Mouse (Mus musculus): ENCODE results near the gene Ppp6r3.

Gene Ppp6r3

DNA sequence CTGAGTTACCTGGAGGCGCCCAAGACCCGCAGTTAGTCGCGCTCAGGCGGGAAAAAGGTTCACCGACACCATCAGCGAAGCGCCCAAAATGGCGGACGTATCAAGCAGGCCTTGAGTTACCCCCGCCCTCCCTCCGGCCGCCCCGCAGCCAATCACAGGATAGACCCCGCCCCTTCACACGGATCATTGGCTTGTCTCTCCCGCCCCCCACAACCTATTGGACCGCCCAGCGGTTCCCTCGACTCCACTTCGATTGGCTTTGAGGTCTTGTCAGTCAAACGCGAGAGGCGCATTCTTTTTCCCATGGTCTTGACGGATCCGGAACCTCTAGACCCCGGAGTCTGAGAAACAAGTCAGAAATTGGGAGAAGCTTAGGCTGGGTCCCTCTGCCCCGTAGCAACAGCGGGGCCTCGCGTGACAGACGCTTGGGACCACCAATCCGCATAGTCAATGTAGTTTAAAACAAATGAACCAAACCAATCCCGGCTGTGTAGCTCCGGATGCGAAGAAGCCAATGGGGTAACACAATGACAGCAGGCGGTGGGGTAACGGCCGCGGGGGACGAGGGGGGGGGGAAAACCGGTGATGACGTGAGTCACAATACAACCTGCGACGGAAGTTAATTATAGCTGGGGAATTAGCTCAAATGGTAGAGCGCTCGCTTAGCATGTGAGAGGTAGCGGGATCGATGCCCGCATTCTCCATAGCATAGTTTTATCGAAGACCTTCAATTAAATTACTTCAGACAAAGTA, at the start of gene Ppp6r3:
TSS of gene Ppp6r3 (minus strand) at position 118 of the 753 bp plus-strand sequence.
- DNase-seq: peak; percentile 99

DNA sequence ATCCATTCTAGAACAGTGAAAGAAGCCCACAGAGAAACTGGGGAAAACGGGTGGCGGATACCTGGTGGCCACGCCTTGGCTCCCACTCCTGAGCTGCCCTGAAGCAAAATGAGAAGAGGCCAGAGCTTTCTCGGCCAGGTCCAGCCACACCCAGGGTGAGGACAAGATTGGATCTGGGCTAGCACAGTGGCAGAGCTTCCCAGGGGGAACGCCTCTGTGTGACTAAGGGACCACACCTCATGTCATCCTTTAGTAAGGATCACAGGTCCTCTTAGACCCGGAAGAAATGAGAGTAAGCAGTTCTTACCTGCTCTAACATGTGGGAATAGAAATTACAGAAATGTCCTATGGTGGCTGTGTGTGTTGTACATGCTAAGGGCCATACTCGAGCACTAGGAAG, 49.6 kb upstream of the Ppp6r3 start:
- no peak for DNase-seq

DNA sequence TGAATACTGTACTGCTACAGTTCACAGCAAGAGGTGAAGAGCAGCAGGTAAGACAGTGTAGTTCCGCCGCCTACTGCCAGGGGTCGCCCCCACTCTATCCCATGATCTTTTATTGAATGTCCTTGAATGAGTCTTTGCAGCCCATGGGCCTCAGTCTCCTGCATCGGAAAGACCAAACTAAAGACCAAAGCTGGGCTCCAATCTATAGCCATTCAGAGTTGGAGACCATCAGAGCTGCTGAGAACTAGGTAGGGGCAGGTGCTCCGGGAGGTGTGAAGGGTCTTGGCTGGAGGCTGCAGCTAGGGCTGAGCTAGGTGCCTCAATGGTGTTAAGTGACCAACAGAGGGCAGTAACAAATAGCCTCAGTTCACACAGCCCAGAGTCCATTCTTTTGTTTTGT, 48.3 kb upstream of the Ppp6r3 start:
- DNase-seq: peak; percentile 72 to 80

DNA sequence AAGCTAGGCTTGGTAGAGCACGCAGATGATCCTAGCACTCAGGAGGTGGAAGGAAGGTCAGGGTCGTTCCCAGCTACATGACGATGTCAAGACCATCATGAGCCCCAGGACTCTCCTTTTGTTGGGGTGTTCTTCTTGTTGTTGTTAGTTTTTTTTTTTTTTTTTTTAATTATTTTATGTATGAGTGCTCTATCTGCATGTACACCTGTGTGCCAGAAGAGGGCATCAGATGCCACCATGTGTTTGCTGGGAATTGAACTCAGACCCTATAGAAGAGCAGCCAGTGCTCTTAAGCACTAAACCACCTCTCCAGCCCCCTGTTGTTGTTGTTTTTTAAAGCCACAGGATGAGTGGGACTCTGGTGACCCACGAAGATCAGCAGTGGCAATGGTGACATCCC, 47.7 kb upstream of the Ppp6r3 start:
- no peak for DNase-seq

DNA sequence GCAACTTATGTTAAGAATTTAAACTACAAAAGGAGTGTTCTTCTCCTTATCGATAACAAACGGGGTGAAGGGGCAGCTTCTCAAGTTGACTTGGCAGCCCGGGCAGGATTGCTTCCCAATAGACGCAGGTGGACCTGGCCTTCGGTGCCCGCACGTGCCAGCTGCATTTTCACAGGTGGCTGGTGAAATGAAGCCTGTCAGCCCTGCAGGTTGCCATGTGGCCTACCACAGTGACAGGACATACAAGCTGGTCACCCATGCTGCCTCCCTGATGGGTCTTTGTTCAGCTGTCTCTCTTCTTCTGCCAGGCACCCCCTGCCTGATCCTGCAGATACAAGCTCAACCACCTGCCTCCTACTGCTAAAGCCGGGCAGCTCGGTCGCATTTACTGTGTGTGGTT, 45.3 kb upstream of the Ppp6r3 start:
- DNase-seq: no peak

DNA sequence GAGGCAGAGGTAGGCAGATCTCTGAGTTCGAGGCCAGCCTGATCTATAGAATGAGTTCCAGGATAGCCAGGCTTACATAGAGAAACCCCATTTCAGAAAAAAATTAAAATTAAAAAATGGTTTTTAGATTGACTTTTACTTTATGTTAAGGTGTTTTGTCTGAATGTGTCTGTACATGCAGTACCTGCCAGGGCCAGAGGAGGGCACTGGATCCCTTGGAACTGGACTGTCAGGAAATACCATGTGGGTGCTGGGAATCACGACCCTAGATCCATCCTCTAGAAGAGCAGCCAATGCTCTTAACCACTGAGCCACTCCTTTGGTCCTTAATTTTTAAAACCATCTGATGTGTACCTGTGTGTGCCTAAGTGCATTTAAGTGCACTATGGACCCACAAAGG, 43.8 kb upstream of the Ppp6r3 start:
- DNase-seq: peak in 1 of 2 experiments; percentile 31

DNA sequence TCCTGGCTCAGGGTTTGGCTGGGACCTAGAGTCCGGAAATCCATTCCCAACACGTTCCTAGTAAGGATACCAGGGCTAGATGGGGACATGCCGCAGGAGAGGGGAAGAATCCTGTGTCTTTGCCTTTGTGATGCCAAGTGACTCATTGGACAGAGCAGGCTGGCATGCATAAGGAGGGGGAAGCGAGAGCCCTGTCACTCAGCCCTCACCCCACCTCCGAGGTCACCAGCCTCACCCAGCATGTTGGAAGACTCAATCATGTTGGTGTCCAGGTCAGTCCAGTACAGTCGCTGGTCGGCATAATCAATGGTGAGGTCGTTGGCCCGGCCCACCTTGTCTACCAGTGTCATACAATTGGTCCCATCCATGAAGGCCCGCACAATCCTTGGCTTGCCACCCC, 38.4 kb upstream of the Ppp6r3 start:
- no peak for DNase-seq

DNA sequence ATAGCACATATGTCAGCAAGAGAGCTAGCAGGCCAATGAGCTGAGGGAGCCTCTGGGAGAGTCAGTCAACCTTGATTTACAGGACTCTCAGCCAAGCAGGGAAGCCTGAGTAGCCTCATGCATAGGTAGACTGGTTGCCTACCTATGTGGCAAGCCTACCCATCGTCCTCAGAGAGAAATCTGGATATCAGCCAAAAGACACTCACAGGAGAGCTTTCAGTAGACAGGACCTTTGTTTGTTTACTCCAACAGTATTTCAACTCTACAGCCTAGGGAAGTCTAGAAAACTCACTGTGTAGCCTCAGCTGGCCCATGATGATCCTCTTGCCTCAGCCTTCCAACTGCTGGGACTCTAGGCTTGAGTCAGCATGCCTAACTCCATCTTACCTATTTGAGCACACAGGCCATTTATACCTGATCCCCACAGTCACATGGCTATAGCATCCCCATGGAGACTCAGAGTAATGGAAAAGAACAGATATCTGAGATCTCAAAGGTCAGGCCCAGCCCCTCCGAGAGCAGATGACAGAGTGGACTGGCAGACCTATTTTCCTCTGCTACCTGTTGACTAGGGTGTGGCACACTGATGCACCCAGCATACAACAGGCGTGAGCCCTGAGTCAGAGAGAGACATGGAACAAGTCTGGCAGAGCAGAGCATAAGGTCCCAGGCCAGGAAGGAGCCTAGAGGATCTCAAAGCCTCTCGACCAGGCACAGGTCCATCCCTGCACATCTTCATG, 37.2 kb upstream of the Ppp6r3 start:
- DNase-seq: no peak

DNA sequence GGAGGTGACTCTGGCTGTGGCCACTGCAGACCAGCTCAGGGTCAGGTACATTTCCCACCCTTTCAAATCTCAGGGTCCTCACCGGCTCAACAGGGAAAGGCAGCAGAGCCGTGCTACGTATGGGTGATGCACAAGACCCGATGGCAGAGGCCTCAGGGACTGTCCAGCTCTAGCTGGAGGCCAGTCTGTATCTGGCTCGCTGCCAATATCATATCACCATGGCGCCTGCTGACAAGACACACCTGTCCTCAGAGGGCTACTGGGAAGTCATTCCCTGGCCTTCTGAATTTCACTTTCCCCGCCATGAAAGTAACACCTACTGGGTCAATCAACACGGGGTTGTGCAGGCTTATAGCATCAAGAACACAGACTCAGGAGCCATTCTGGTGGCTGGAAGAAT, 36.2 kb upstream of the Ppp6r3 start:
- DNase-seq: no peak

DNA sequence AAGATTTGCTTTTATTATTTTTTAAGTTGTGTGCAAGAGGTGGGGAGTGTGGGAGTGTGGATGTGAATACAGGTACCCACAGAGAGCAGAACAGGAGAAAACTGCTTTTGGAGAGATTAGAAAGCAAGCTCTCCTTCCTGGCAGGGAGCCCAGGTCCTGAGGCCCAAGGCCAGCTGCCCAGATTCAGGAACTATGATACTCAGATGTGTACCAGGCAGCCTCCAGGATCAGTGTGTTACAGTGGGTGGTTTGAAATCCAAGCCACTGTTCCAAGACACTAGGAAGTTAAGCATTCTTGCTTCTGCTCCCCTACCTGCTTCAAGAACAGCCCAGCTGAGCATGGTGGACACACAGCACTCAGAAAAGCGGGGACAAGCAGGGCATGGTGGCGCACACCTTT, 35.3 kb upstream of the Ppp6r3 start:
- DNase-seq: peak; percentile 59 to 62

DNA sequence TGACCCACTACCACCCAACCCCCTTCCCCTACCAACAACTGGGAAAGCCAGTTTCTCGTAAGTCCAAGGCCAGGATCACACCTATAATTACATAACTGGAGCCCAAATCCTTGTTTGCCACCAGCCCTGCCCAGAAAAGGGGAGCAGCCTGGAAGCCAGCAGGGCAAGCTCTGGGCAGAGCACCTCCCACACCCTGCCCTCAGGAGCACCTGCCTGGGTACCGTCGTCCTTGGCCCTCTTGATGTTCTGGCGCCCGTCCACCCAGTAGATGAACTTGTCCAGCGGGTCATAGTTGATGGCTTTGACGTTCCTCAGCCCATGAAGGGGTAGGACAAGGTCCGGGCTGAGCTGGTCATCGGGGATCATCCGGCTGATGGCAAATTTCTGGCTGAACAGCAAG, 34.3 kb upstream of the Ppp6r3 start:
- peak; percentile 29 to 61 for DNase-seq

DNA sequence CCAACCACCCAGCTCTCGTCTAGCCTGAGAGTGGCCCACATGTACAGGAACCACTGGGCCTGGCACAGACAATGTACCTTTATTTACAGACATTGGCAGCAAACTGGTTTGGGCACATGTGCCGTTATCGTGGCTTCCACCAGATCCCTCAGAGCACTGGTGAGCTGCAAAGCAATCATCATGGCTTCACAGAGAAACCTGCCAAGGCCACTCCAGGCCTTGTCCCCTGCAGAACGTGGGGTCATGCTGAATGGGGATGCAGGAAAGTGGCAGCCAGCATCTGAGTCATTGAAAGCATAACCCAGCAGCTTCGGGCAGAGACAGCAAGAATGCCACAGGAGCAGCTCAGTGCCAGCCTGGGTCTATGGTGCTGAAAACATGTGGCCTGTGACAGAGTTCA, 18.8 kb upstream of the Ppp6r3 start:
- DNase-seq: no peak

DNA sequence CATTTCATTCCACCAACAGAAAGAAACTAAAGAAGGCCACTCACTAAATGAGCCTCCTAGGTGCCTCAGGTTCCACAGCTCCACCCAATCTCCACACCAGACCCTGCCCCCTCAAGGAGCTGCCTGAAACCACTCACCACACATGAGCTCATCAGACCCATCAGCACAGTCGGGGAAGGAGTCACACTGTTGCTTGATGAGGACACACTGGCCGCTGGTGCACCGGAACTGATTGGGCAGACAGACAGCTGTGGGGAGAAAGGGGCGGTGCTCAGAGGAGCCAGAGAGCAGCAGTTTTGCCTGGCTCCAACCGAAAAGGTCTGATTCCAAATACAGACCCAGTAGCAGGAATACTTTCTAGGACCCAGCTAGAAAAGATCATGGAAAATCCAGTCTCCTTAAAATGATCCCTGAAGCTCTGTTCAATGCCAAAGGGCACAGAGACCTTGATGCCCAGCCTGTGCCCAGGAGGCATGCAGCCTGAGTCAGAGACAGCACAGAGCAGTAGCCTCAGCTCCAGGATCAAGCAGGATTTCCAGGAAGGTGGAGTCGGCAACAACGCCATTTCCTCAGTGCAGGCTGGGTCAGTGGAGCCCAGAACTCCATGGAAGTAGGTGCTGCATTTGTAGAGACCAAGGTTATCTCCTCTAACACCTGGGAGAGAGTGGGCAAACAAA, 18.0 kb upstream of the Ppp6r3 start:
- no peak for DNase-seq

DNA sequence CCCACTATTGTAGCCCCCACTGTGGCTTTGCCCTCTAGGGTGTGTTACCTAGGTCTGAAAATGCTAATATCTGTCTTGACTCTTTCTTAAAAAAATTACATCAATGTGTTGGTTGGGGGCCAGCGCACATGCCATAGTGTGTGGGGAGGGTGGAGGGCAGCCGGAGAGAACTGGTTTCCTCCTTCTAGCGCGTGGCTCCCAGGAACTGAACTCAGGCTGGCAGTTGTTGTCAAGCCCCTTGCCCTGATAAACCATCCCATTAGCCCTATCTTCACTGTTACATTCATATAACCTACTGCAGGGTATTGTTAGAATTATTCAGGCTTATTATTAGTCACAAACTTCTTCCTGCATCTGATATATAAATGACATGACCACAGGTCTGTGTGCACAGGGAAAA, 14.4 kb upstream of the Ppp6r3 start:
- DNase-seq: no peak

DNA sequence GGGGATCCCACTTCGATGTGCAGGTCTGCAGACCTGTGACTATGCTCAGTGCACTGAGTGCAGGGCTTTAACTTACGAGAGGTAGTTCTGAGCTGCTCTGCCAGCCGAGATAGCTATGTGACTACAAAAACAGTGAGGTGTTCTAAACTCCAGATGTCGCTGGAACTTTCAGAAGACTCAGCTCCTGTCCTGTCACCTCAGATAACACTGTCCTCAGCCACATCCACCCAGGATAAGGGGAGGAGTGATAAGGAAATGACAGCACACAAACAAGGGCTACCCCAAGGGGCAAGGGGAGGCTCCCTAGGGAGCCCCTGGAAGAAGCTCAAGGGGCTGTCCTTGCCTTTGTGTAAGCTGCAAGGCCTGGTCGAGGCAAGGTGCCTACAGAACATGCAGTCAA, 14.0 kb upstream of the Ppp6r3 start:
- DNase-seq: no peak

DNA sequence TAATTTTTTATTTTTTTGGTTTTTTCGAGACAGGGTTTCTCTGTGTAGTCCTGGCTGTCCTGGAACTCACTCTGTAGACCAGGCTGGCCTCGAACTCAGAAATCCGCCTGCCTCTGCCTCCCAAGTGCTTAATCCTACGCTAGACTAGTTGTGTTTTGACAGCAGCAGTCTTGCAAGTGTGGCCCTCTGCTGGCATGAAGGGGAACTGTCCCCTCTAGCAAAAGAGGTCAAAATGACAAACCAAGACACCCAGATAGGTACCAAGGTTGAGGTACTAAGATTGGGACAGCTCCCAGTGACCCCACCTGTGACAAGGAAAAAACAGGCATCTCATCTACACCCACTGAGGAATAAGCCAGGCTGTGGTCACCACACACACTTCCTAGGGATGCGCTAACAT, 12.2 kb upstream of the Ppp6r3 start:
- peak in 1 of 2 experiments; percentile 56 for DNase-seq

DNA sequence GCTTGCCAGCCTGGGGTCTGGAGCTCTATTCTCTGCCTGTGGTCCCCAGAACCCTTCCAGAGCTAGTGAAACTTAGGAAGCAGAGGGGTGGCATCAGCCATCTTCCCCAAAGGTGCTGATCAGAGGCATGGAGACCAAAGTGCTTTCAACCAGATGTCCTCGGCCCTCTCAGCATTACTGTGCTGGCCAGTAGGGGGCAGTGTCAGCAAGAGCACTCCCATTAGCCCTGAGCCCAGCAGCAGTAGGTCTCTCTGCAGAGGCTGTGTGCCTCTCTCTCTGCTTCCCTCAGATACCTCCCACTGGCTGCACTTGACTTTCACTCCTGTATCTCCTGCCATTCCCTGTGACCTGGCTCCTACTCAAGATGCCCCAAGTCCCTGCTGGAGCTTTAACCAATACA, 11.0 kb upstream of the Ppp6r3 start:
- peak; percentile 66 to 76 for DNase-seq

DNA sequence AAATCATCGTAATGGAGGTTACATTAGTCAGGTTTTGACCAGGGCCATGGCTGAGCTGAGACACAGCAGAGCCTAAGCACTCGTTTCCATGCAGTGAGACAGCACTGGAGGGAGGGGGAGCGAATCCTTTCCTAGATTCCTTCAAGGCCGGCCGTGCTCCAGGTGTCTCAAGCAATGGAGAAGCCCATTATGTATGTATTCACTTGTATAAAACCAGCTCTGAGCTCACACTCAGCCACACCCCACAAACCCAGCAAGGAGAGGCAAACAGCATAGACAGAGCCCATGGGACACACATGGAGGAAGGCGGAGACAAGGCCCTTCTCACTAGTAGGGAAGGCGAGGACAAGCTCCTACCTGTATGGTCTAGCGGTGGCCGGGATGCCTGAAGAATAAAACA, 10.5 kb upstream of the Ppp6r3 start:
- DNase-seq: no peak

DNA sequence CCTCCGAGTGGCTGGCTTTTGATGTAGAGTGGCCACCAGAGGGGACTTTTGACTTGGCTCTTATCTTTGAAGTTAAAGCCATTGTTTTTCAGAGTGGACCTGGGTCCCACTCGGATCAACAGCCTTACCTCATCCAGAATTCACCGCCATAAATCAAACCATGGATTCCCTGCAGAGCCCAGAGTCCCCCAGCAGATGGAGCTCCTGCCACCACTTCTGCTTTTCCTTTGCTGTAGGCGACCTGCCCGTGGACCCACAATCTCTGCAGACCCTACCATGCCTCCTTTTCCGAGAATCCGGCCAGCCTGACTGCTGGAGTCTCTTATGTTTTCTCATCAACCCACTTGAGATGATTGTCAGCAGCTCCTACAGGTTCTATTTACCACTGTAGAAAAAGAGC, 5.8 kb upstream of the Ppp6r3 start:
- peak; percentile 57 to 59 for DNase-seq

DNA sequence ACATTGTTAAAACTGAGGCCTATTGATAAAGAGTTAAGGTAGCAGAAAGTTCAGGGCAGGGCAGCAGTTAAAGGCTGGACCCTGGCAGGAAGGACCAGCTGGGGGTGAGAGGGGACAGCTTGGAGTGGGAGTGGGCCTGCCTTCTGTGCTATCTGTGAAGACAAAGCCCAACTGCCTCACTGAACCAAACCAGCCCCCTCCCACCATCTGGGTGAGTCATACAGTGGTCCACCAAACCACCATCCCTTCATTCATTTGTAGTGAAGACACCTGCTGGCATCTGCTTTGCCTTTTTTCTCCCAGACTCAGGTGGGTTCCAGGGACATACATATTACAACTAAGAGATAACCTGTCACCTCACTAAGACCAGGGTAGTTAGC, 2.4 kb upstream of the Ppp6r3 start:
- no peak for DNase-seq

DNA sequence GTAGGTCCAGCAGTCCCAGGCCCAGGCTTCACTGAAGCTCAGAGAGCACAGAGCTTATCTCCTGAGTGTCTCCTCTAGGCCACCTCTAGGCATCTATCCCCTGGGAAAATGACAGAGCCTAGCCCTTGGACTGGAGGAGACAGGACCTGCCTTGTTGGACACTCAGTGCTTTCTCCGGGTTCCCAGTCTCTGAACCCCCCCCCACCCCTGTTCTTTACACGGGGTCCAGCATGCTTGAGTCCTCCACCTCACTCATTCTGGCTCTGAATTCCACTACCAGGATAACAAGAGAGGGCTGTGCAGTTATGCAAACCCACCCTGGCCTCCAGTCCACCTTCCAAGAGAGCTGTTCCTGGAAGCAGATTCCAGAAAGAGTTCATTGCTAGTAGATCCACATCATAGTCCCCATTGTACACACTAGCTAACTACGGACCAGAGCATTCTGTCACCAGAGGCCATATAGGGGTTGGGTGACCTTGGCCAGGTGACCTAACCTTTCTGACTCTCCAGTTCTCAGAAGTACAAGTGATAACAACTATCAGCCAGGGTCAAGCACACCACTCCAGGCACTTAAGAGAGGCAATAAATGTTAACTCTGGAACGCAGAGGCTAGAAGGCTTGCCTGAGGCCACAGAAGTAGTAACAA, 1.8 kb upstream of the Ppp6r3 start:
- DNase-seq: no peak

DNA sequence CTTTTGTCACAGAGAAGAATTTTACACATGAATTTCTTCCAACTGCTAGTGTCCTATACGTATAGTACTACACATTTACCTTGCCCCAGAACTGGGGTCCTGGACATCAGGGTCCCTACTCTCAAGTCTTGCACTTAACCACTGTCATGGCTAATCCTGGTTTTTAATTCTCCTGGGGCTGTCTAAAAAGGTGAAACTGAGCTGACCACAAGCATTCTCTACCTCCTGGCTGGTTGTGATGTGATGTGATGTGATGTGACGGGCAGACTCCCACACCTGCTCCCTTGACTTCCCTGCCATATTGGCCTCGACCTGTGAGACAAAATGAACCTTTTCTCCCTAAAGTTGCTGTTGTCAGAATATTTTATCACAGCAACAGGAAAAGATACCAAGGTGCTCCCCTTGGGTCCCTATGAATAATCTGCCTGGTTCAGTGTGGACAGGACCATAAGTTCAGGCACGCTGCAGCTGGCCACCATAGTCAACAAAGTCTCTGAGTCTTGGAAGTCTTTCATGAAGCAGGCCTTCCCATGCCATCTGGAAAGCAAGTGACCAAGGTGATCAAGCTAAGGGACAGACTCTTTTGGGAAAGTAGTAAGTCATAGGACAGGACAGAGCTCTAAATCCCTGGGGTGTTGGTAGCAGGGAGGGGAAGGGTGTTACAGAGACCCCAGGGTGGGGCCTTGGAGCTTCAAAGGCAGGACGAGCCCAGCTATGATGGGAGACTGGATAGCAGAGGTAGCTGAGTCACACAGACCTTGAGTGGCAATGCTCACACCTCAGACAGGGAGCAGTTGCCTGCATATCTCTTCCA, 1.1 kb upstream of the Ppp6r3 start:
- no peak for DNase-seq

DNA sequence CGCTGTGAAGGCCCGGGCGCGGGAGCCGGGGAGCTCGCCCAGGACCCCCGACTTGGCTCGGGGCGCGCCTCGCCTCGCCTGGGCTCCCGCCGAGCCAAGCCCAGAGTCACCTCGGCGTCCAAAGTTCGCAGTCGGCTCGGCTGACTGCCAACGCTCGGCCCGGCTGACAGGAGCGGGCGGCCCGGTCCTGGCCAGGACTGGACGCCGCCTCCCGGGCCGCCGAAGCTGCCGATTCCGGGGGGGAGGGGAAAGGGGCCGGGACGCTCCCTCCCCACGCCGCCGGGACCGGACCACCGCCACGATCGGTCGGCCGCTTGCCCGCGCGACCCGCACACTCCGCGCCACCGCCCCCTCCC, 295 bp downstream of the Ppp6r3 start:
- peak; percentile 93 to 96 for DNase-seq

Data from kidney, postnatal 25 days (tissue).